Mouse (Mus musculus): ENCODE results near the gene Phkg1.

- no peak for TF ChIP-seq CTCF (IDR thresholded peaks at IDR 0.05; ENCODE audit: low read depth)
- no peak for TF ChIP-seq EP300 (IDR thresholded peaks at IDR 0.05; ENCODE audit: low read depth)
These were observed 18.5 kb downstream of the Phkg1 start for GRCm38 (mm10) chr5:129879888-129880287.
